Mouse (Mus musculus): ENCODE data around the gene Pex26.

Gene Pex26

GRCm38 (mm10) chr6:121243161-121243560 is 59.7 kb downstream of the Pex26 start:
- DNase-seq, result no peak

- peak; percentile 89 for DNase-seq
Observed at GRCm38 (mm10) chr6:121245127-121246036, 61.9 kb downstream of the Pex26 start, which contains the start of gene Usp18. TSS of gene Usp18 (plus strand) at chr6:121245906.

DNA sequence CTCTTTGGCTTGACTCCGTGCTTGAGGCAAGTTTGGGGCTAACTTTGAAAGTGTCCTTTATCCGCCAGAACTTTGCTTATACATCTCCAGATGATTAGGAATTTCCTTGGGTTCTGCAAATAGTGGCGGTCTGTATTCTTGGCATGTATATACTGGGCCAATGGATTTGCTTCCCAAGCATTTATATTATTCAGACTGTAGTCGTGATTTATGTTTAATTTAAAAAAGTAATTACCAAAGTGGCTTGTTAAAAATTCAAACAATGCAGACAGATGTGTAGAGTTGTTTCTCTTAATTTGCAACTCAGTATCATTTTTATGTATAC is 62.5 kb downstream of the Pex26 start:
- no peak for DNase-seq

Measured in liver (tissue).